Mouse (Mus musculus): Measurements from ENCODE around the gene Nr1i3. TPM values are rescaled to one million over a fixed set of nuclear protein-coding genes. Genes with fewer than 3 reads are reported as not detected.

Nr1i3 gene
- total RNA-seq, 2 experiments from 2014 or later, result 0.21 TPM; not detected in 1

DNA sequence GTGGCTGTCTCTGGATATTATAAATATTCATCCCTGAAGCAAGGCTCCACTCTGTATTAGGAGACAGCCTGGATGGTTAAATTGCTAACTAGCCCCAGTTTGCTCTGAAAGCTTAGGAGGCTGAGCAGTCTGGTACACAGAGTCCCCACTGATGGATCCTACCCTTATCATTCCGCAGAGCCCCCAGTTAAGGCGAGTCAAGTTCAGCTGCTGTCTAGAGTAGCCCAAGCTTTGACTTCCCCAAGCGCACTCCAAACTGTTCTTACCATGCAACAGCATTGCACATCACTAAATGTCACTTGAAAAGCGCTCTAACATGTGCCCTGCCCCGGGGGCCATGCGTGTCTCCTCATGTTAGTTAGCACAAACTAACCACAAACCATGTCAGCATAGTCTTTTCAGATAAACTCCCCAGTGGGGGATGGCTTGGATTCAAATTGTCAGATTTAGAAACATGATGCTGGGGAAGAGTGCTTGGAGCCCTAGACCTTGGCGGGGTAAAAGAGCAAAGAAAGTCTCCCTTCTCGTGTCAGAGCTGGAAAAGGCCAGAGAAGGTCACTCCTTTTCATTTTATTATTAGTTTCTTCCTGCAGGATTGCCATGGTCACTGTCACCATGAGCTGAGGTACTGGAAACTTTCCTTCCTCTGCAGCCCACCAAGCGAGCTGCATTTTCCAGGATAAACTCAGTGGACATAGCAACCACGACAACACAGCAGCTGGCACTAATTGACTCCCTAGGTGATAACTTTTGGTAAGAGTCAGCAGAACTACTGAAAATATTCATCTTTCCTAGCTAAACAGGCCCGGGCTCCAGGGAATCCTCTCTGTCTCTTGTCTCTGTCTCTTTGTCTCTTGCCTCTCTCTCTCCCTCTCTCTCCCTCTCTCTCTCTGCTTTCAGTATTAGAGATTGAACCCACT is 19.6 kb upstream of the Nr1i3 start:
- DNase-seq (ENCODE audit: low spot score in 2 of 2), result no peak
- intact Hi-C loops (cut with DNase I), result no loop called here

DNA sequence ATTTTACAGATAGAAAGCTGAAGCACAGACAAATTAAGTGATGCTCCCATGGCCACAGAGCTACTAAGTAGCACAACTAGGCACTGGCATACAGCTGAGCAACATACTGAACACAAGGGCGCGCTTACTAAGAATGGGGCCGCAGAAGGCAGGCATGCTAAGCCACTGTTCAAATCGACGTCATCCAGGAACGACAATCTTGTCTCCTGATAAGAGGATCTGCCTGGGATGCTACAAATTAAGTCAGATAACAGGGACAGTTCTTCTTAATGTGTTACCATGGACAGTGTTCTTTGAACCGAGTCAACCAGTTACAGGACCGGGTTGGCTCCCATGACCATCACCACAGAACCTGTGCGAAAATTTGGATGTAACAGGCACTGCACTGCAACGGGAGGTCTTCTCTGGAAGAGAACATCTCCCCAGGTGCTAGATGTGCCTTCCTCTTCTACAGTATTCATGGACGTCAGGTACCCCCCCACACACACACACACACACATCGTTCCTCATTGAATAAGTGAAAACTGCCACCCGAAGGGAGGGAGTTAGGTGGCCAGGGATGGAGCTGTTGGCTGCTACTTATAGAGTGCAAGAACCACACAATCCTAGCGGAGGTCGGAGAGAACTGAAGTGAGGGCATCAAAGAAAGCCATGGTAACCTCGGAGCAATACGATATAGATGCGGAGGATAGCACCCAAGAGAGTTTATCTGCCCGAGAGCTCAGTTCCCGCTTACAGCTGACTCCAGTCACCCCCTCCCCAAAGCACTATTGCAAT is 18.5 kb upstream of the Nr1i3 start:
- no peak for DNase-seq (ENCODE audit: low spot score in 2 of 2)
- intact Hi-C loops (cut with DNase I), result no loop called here

DNA sequence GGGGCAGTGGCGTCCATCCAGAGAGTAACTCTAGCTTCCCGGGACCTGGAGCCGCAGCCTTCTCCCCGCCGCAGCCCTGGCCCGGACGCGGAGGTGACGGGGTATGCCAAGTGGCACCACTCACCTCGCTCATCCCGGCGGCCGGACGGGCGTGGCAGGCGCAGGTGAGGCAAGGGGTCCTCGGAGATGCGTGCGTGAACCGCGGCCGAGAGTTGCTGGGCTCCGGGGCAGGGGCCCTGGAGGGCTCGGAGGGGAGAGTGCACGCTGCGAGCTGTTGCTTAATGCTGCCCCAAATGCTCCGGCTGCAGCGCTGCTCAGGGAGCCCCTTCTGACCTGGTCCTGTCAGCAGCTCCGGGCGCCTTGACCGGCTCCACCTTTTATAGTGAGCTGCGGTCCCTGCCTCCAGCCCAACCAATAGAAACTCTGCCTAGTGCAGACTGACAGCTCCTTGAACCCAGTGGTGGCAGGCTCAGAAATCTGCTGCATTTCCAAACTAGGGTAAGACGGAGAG is 17.8 kb upstream of the Nr1i3 start, which contains the start of gene Pcp4l1:
Pcp4l1 (minus strand) TSS at position 382 of the 511 bp plus-strand sequence.
- DNase-seq (ENCODE audit: low spot score in 2 of 2), result peak; percentile 47 to 77
- intact Hi-C loops (cut with DNase I), result no loop called here

DNA sequence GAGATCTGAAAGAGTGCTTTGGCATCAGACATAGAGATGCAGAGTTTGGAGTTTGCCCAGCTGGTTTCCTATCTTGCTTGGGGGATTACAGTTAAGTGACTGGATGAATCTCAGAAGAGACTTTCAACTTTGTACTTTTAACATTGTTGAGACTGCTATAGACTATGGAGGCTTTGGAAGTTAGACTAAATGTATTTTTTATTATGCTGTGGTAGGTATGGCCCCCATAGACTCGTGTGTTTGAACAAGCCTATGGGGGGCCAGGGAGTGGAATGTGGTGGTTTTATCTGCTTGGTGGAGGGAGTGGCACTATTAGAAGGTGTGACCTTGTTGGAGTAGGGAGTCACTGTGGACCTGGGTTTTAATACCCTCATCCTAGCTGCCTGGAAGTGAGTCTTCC is 14.2 kb upstream of the Nr1i3 start:
- DNase-seq (ENCODE audit: low spot score in 2 of 2), result no peak
- intact Hi-C loops (cut with DNase I), result no loop called here

DNA sequence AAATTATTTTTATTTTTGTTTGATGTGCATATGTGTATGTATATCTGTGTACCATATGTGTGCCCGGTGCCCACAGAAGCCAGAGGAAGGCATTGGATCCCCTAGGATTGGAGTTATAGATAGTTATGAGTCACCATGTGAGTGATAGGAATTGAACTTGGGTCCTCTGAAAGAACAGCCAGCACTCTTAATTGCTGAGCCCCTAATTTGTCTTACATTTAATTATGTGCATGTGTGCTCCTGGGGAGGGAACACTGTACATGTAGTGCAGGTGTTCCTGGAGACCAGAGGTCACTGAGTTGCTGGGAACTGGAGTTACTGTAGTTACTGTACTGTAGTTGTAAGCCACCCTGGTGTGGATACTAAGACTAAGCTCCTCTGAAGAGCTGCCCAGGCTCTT is 13.0 kb upstream of the Nr1i3 start:
- intact Hi-C loops (cut with DNase I), result no loop called here
- no peak for DNase-seq (ENCODE audit: low spot score in 2 of 2)

DNA sequence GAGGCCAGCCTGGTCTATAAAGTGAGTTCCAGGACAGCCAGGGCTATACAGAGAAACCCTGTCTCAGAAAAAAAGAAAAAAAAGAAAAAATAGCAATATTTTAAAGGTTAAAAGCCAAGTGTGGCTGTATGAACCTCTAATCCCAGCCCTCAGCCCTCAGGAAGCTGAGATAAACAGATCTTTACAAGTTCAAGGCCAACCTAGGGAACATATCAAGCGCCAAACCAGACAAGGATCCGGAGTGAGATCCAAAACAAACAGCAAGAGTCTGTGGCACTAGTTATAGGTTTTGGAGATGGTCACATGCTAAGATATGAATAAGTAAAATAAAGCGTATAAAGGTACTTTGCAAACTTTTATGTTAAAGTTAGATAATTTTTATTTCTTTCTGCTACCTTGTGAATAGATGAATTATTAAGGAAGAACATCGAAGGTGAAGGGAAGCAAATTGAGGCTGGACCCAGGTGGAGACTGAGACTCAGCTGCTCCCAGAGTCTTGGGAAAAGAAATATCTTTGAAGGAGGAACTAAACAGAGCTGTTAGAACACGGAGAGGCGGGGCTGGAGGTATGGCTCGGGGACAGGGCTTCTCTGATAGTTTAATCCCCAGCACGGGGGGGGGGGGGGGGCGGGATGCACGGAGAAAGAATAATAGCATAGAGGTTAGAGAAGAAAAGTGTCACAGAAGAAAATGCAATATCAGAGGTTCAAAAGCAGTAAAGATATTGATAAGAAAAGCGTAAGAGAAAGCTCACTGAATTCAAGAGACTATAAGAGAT is 10.1 kb upstream of the Nr1i3 start:
- intact Hi-C loops (cut with DNase I), result no loop called here
- DNase-seq (ENCODE audit: low spot score in 2 of 2), result no peak

DNA sequence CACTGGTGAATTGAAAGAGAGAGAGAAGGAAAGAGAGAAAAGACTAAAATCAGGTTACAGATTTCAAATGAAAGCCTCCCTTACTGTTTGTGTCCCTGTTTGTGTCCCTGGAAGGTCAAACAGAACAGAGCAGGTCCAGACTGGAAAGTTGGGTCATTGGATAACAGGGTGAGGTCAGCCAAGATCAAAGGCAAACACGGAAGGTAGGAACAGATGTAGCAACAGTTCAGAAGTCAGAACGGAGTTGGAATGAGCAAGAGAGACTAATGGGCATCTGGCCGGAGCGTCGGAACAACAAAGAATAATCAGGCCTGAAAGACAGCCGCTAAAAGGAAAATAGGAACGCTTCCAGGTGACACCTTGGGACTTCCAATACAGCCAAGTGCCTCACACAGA is 9.5 kb upstream of the Nr1i3 start:
- intact Hi-C loops (cut with DNase I), result no loop called here

DNA sequence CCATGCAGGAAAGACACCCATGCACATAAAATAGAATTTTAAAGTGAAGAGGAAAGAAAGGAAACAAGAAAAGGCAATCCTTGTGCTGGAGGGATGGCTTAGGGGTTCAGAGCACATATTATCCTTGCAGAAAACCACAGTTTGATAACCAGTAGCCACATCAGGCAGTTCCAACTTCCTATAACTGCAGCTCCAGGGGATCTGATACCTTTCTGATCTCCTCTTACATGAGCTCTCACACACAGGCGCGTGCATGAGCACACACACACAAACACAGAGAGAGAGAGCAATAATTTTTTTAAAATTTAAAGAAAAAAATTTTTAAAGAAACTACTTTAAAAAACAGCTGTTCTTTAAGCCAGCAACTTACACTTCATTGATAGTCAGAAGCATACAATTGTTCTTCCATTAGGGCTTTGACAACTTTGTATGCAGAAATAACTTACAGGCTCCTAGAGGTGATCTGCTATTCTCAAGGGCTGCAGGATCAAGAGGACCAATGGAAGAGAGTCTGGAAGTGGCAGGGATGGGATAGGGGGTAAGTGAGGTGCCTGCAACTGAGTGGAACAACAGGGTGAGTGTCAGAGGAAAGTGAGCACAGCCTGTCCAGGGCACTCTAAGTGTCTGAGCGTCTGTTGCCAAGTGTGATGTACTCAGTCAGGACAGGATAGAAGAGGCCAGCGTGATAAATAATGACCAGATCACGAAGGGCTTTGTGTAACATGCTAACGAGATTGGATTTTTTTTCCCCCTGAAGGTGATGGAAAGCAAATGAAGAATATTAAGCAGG is 7.9 kb upstream of the Nr1i3 start:
- intact Hi-C loops (cut with DNase I), result no loop called here
- DNase-seq (ENCODE audit: low spot score in 2 of 2), result no peak

More for the DNA sequence above, 9.5 kb upstream of the Nr1i3 start:
- no peak for DNase-seq (ENCODE audit: low spot score in 2 of 2)

DNA sequence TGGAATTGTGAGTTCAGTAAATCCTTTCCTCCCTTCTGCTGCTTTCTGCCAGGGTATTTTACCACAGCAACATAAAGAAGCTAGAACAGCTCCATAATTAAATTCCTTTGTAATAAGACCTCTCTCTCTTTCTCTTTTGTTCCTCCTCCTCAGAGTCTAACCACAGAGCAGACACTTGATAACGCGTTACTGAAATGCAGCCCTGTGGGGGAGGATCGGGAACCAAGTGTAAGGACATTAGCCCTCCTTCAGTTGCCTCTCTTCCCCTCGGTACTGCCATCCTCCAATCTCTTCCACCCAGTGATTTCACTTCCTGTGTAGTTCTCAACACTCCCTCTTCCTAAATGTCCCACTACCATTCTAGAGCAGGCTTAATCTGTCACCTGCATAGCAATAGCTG is 4.4 kb upstream of the Nr1i3 start:
- no peak for DNase-seq (ENCODE audit: low spot score in 2 of 2)

DNA sequence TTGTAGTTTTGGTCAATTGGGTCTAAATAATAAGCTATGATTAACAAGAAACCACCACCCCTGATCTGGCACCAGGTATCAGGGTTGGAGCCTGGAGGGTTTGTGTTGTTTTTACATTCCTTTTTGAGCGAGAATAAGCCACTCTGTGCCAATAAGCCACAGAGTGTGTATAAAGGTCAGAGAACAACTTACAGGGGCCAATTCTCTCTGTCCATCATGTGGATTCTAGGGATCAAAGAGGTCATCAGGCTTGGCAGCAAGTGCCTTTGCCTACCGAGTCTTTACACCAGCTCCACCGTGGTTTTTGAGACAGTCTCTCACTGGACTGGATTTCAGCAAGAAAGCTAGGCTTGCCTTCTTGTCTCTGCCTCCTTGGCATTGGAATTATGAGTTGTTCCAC is 916 bp upstream of the Nr1i3 start:
- intact Hi-C loops (cut with DNase I), result no loop called here
- DNase-seq (ENCODE audit: low spot score in 2 of 2), result no peak

More for the DNA sequence above, 4.4 kb upstream of the Nr1i3 start:
- intact Hi-C loops (cut with DNase I), result no loop called here

DNA sequence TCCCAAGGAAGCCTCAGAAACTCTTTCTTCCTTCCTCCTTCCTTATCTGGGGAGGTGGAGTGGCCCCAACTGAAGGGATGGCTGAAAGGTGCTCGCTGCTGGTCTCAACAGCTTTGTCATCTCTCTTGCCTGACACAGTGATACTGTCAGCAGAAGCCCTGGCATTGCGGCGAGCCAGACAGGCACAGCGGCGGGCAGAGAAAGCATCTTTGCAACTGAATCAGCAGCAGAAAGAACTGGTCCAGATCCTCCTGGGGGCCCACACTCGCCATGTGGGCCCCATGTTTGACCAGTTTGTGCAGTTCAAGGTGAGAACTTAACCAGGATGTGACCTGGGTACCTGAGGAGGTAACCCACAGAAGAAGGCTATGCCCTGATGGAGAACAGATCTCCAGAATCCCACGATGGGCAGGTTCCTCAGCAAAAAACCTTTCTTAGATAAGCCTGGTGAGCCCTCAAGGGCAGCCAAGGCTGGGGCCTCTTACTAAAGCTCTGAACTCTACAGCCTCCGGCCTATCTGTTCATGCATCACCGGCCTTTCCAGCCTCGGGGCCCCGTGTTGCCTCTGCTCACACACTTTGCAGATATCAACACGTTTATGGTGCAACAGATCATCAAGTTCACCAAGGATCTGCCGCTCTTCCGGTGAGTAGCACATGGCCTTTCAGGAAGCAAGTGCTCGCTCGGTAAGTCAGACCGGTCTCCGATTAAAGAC is 2.6 kb downstream of the Nr1i3 start:
- intact Hi-C loops (cut with DNase I), result no loop called here
- no peak for DNase-seq (ENCODE audit: low spot score in 2 of 2)

DNA sequence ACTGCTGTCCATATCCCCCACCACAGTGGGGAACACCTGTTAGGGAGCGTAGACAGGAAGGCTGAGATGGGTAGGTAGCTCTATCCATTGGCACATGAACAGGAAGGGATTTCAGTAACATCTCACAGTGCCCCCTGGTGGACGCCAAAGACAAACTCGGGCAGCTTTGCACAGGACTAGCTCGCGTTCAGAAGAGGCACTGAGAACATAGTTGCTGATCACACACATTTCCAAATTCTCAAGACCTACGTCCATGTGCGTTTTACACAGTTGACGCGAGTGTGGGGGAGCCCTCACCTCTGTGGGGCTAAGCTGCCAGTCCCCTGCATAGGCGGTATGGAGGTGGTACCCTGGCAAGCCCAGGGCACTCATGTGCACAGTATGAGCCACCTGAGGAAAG is 7.1 kb downstream of the Nr1i3 start:
- DNase-seq (ENCODE audit: low spot score in 2 of 2), result peak; percentile 89 to 94

DNA sequence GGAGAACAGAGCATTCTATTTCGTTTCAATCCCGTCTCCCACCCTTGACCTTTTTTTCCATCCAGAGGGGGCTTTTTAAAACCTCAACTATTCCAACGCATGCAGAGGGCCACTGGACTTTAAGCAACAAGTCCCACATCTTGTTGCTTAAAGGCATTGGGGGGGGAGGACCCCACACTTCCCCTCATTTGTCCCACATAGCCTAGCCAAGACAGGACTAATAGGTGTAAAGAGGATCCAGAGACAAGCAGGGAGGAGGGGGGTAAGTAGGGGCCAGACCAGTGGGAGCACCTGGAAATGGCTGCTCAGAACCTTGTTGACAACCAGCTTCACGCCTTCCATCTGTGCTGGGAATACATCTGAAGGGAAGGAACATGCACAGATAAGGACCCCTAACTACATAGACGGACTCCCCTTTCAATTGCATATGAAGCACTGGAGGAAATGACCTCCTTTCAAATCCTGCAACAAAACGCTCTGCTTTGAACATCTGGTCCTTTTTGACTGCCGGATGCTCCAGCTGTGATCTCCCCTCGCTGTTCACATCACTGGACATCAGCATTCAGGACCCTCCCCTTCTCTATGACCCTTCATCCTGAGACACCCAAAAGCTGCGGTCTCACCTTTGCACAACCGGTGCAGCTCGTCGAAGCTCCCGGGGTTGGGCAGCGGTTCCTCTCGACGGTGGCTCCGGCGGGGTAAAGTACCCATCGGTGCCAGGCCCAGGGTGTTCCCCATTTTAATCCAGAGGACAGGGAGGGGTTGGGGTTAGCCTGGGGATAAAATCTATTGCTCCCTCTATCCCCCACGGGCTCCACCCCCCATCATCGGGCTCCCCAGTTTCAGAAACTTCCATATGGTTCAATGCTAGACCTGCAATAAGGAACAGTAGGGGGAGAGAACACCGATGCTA is 7.8 kb downstream of the Nr1i3 start:
- DNase-seq (ENCODE audit: low spot score in 2 of 2), result peak; percentile 23 to 26
- intact Hi-C loops (cut with DNase I), result loop anchor here (1.0 to 5.0 kb wide), 6 partner anchors 26 to 111 kb away; partner anchors contain the start of genes Dedd, Mpz and Sdhc

More for the DNA sequence above, 7.1 kb downstream of the Nr1i3 start:
- intact Hi-C loops (cut with DNase I), result loop anchor here (1.0 to 5.0 kb wide), 4 partner anchors 56 to 110 kb away; partner anchors contain the start of gene Dedd

DNA sequence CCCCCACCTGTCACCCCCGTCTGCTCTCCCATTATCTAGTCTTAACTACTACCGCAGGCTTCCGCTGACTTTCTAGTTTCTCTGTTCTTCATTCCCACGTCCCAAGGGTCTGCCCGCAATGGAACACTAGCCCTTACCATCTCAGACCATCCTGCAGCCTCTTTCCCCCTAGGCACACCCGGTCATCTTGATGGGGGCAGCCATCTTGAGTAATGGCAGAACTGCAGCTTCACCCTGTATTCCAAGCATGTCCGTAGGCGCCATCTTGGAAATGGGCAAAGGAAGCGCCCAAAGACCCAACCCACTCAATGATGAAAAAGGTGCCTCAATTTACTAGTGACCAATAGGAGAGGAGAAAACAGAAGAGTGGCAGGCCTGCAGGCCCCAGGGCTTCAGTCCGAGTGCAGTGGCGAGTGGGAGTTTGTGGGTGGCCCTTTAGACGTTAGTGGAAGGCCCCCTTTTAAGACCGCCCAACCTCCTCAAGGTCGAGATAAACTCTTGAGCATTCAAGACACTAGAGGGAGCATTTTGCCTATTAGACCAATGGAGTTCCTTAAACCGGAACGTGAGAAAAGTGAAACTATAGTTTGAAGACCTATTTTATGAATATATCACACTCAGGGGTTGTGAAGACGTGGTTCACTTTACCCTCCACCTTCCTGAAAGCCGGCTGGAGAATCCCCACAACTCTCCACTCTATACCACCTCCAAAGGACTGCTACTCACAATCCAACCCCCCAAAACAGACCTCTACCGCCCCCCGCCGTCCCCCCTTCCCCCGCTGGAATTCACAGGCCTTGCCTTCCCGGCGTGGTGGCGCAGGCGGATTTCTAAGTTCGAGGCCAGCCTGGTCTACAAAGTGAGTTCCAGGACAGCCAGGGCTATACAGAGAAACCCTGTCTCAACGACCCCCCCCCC is 8.7 kb downstream of the Nr1i3 start, which contains the start of gene Tomm40l:
Tomm40l (minus strand) TSS at position 277 of the 918 bp plus-strand sequence.
- DNase-seq (ENCODE audit: low spot score in 2 of 2), result peak; percentile 93 to 99
- intact Hi-C loops (cut with DNase I), result loop anchor here (1.0 to 5.0 kb wide), 3 partner anchors 25 to 105 kb away; partner anchors contain the start of genes Dedd, Mpz and Sdhc

DNA sequence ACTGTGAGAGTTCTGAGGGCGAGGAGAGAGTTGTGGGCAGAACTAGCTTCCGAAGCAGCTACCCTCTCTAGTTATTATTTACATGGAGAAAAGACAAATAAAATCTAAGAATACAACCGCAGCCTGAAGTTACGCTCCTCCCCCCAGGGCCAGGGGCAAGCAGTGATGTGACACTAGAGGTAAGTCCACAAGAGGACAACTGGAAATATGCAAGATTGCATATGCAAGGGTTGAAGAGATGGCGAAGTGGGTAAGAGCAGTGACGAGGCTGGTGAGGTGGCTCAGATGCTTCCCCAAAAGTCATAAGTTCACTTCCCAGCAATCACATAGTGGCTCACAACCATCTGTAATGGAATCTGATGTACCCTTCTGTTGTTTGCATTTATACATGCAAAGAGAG is 9.4 kb downstream of the Nr1i3 start:
- no peak for DNase-seq (ENCODE audit: low spot score in 2 of 2)
- intact Hi-C loops (cut with DNase I), result loop anchor here (5.0 kb wide), 1 partner anchor 104 kb away; the partner anchor contains the start of gene Dedd

DNA sequence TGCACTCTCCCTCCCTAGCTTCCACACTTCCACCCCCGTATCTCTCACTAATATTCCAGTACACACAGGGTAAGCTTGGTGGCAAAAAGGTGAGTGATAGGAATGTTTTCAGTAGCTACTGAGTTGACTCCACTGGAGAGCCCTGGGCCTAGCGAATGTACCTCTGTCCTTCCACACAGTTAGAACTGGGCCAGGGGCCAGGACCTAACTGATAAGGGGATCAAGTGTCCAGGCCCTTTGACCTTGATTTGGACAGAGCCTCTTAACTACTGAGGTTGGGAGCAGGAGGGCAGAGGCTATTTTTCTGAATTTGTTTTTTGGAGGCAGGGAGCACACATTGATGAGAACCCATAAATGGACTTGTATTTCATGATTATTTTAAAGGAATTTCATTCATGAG is 10.0 kb downstream of the Nr1i3 start:
- intact Hi-C loops (cut with DNase I), result loop anchor here (5.0 kb wide), 1 partner anchor 104 kb away; the partner anchor contains the start of gene Dedd

More for the DNA sequence above, 10.0 kb downstream of the Nr1i3 start:
- no peak for DNase-seq (ENCODE audit: low spot score in 2 of 2)
